Mouse (Mus musculus) neutrophil, adult 5-6 weeks (primary cell): Measurements from ENCODE around the gene Krtap8-1. TPM values are rescaled to one million over a fixed set of nuclear protein-coding genes. Genes with fewer than 3 reads are reported as not detected.

Source experiments
- ATAC-seq: fragments of 151-379, 151-347 bp; 2 replicates; pipeline ENCODE4 v1.8.0; 2017; ENCODE audit warnings: mild to moderate bottlenecking, moderate TSS enrichment; ENCODE audit not compliant: insufficient number of reproducible peaks, poor library complexity, low FRiP score, severe bottlenecking; ENCODE audit errors: extremely low read depth
- total RNA-seq: library from RNA; stranded (forward); fragments of 200-1000 nt; gene quantifications from 2 replicates; pipeline ENCODE4 v1.2.3, GENCODE M21; 2017

Gene Krtap8-1
- total RNA-seq, result not detected in 2 replicates

DNA sequence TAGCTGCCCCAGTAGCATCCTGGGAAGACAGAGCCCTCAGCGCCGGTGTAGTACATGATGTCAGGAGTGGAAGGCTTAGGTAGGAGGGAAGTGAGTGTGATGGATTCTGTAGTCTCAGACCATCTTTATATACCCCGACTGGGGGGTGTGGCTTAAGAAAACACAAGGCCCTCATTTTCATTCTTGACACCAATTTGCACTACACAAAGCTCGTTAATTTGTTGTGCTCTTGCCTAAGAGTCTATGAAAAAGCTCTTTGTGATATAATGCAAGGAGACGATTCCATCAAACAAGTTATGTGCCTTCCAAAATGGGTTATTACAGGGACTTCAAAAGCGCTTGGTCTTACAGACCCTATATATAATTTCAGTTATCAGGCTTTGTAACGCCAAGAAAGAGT, at the start of gene Krtap8-1:
Gene Krtap8-1 (minus strand): TSS at position 101 of the 400 bp plus-strand sequence.
- ATAC-seq, result no peak

DNA sequence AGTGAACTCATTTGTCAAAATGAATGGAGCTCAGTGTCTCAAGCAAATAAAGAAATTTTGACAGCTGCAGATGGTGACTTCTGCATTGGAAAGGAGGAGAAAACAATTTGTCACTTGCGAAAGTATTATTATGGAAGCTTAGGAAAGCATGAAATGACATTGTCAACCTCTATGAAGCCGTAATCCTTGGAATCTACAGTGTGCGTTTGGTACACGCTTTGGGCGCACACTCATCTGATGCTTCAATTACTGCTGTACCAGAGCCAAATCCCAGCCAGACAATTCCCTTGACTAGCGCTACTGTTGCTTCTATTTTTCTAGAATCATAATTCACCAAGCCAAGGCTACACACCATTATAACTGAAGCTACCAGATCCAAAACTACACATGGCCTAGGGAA, 49.6 kb upstream of the Krtap8-1 start:
- no peak for ATAC-seq

DNA sequence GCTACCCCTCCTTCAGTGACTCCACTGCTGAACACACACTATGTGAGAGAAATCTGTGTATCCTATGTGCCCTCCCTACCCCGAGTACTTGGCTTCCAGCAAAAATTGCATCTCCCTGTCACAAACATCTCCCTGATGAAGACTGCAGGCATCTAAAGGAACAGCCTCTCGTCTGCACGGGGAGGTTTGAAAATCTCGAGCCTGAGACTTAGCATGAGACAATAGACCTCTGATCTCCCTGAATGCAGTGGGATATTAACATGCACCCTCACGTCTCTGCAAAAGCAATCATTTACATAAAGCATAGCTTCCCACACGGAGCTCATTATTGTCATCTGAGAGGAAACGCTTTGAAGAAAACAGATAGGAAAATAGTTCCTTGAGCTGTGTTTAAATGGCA, 42.8 kb upstream of the Krtap8-1 start:
- ATAC-seq, result no peak

DNA sequence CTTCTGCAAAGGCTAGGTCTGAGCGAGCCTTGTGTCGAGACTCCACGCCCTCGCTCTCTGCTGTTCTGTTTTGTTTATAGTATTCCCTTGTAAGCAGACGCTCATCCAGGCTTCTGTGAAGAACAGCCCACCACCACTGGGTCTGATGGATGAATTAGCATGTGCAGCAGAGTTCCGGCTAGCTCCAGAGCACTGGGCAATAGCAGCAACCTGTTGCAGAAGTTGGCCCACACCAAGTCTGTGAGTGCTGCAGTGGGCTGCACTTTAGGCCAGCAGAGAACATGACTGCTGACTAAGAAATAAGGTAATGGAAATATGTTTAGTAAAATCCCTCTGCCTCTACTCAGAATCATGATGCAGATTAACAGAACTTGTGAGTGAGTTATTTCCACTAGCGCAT, 42.1 kb upstream of the Krtap8-1 start:
- no peak for ATAC-seq

DNA sequence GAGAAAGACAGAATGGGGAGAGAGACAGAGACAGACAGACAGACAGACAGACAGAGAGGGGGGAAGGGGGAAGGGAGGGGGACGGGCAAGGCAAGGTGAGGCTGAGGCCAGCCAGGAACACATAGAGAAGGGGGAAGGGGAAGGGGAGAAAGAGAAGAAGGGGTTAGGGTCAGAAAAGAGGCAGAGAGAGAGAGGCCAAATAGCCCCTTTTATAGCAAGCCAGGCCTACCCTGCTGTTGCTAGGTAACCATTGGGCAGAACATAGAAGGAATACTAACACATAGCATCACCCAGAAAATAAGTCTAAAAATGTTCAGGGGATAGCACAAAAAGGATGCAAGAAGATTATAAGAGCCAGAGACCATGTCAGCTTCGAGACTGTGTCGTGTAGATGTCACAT, 40.6 kb upstream of the Krtap8-1 start:
- ATAC-seq, result no peak

DNA sequence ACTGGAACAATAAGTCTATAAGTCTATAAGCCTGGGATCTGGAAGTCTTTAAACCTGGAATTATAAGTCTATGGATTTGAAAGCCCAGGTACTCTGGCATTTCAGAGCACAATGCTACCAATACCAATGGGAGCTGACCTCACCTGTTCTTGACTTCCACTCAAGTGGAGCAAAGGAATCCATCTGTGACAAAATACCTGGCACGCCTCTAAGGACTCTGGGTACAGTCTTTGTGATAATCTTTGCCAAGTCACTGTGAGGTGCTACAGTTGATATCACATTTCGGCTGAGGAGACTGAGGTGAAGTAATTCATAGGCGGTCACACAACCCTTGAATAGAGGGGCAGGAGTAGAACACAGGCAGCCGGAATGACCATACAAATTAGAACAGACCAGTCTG, 33.2 kb upstream of the Krtap8-1 start:
- no peak for ATAC-seq

DNA sequence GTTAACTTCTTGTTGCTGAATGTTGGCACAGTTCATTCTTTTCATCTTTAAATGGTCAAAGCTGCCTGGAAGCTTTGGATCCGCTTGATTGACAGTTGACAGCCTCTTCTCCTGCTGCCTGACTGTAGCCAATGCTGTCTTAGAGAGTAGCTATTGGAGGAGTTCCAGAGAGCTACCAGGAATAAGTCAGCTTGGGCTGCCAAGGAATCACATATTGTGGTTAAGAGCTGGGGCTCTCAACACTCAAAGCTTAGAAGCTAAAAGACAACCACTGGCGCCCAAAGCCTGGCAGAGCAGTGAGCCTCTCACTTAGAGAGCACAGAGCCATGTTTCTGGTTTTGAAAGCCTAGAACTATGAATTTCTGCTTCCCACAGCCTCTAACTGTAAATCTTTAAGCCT, 32.8 kb upstream of the Krtap8-1 start:
- no peak for ATAC-seq

DNA sequence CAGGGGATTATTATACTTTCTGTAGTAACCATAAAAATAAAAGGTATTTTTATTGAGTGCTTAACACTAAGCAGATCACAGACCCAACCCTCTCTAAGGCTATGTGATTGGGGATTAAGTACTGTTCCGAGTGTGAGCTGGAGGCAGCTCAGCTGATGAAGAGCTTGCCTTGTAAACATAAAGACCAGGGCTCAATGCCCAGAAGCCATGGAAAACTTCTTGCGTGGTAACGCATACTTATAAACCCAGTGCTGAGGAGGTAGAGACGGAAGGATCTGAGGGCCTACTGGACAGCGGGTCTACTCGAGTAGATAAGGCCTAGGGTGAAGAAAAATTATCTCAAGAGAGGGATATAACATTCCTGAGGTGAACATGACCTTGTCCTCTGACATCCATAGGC, 32.3 kb upstream of the Krtap8-1 start:
- no peak for ATAC-seq

DNA sequence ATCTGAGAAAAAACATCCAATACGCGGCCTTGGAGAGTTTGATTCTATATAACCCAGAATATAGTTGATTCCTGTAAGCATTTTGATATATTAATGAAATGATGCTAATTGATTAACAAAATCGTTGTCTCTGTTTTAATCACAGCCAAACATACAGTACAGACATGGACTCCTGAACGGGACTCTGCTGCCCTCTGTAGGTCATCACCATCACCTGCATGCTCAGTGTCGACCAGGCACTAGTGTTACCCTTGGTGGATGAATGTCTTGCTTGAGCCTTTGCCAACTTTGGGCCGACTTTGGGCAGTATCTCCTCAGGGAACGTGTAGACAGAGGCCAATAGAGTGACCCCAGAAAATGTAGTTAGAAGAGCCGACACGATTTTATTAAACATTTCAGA, 29.9 kb upstream of the Krtap8-1 start:
- no peak for ATAC-seq

DNA sequence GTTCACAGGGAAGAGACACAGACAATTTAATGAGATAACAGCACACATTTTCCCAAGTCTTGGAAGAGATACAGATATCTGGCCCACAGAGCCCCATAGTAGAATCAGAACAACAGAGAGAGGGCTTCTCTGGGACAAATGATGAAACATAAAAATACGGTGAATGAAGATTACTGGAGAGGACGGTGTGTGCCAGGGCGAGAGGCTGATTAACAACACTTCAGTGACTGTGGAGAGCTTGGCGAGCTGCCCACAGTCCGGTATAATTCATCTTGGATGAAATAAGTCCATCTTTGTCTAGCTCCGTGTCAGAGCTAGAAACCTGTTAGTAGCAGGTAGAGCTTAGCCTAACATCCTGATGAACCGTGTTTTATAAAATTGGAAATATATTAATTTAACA, 25.7 kb upstream of the Krtap8-1 start:
- ATAC-seq, result no peak

DNA sequence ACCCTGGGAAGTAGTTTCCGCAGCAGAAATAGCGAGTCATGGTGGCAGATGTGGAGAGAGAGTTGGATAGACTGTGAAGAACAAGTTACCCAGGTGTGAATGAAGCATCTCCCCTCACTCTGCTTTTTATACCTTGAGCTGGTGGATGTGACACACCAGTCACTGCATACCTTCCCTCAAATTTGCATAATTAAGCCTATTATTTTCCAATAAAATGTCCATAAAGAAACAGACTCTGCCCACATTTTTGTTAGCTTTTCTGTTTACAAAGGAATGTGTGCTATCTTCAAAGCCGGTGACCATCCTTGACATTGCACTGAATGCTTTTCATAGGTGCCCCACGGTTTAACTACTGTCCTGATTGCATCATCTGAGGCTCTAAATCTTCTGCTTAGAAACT, 20.5 kb upstream of the Krtap8-1 start, which contains the start of gene Krtap7-1:
Gene Krtap7-1 (minus strand): TSS at position 101 of the 400 bp plus-strand sequence.
- ATAC-seq, result no peak

DNA sequence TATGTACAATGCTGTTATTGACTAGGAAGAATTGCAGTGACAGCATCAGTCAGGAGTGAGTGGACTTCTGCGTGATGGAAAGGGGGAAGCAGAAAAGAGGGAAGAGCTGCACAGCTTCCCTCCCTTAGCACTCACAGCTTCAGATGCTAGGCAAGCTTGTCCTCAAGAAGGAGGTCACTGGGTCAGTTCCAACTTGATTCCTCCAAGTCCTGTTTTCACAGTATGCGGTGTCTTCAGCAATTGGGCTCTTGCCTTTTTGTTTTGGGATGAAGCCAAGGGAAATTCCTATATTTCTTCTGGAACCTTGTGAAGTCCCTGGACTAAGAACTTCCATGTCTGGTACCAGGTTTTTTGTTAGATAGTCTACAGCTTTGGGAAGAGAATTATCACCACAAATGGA, 15.8 kb upstream of the Krtap8-1 start:
- ATAC-seq, result no peak

DNA sequence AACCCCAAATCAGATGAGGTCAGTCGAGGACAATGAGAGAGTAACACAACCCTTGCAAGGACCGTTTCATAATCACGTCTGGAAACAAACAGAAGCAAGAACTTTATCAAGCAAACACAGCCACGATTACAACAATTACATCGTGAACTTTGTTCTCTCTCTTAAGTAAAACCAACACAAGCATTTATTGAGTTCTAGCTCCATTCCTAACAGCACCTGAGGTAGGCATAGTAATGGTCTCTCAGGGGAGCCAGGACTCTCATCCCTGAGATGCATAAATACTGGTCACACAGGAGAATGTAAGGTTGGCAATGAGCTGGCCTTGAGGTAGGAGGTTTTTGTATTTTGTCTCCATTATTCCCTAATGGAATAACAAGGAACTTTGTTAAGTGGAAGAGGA, 14.1 kb upstream of the Krtap8-1 start:
- no peak for ATAC-seq

DNA sequence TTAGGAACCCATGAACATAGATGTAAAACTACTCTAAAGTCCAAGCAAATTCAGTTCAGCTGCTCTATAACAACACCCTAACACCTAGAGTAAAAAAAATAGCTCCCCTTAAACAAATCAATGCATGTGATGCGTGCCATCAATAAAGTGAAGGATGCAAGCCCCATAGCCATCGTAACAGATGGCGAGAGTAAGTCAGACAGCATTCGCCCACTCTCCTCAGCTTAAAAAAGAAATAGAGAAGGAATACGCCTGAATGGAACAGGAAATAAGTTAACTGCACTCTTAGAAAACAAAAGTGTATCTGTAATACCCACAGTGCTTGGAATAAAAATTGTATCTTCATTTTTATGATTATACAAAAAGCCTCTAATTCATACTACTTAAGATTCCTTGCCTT, 9.2 kb upstream of the Krtap8-1 start:
- ATAC-seq, result no peak

DNA sequence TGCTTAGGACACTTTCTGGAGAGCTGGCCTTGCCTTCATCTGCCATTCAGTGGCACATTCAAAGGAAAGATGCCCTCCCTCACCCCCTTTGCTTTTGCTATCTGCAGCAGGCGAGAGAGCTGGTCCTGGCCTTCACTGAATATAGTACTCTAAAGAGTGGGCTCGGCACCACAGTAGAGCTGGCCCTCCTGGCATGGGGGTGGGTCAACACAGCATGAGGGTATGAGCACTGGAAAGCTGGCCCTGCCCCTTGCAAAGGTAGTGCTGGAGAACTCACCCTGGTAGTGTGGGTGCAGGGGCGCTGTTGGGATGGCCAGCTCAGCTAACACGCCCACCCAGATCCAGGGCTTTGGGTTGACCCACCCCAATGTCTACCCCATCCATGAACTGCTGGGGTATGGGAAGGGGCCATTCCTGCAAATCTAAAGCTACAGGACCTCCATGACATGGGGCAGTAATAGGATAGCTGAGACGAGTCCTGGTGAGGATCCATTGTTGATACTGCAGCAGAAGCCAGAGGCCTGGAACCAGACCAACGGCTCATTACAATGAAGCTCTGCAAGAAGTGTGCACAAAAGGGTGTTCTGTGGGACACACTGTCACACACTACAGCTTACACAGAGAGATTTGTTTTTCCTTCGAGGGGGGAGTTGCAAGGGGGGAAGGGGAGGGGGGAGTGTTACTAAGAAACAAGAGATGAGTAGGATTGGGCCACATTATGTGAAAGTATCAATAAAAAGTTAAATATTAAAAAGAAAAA, 7.8 kb upstream of the Krtap8-1 start:
- ATAC-seq, result no peak

DNA sequence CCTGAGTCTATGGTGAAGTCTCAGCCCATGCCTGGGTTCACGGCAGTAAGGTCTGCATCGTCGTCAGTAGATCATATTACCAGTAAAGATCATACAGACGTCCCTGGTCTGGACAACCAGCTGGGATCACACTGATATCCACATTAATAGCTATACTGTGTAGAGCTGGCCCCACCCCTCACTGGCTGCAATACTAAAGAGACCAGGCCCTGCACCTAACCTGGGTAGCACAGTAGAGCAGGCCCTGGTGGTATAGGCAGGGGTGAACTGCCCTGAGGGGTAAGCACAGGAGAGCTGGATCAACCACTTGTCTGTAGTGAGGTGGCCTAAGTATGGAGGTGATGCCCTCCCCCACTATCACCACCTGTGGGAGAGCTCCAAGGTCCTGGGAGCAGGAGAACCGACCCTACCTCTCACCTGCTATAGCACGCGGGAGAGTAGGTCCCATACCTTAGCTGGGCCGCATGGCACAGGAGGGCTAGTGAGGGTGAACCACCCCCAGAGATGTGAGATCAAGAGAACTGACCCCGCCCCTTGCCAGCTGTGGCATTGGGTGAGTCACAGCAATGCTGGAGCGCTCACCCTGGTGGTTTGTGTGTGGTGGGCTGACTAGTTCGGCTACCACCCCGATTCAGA, 10.0 kb downstream of the Krtap8-1 start:
- no peak for ATAC-seq

DNA sequence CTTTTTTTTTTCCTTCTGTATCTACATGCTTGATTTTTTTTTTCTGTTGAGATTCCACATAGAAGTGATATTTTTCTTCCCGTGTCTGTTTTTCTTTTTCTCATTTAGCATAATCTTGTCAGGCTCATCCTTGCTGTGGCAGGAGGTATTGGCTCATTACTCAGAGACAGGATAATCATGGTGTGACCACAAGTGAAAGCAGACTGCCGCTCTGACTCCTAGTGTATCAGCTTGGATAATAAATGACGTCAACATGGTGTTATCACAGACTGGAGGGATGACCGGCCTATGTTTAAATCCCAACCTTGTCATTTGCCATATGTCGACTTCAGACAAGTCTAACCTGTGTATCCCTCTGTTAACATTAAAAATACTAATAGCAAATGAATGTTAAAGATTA, 26.6 kb downstream of the Krtap8-1 start:
- no peak for ATAC-seq
